Mouse (Mus musculus) mesoderm, embryonic 11.5 days (tissue): ENCODE results near the gene Ankrd63.
"Not testable (repeated sequence)": the region's sequence is repeated elsewhere in the genome, so short reads cannot be mapped to it uniquely, and the experiment has no call there.

Experiments used
- DNase-seq: peaks from one replicate; pipeline ENCODE4 v3.0.0-alpha.2; 2012; ENCODE audit warnings: low read depth, low spot score

The Ankrd63 gene

DNA sequence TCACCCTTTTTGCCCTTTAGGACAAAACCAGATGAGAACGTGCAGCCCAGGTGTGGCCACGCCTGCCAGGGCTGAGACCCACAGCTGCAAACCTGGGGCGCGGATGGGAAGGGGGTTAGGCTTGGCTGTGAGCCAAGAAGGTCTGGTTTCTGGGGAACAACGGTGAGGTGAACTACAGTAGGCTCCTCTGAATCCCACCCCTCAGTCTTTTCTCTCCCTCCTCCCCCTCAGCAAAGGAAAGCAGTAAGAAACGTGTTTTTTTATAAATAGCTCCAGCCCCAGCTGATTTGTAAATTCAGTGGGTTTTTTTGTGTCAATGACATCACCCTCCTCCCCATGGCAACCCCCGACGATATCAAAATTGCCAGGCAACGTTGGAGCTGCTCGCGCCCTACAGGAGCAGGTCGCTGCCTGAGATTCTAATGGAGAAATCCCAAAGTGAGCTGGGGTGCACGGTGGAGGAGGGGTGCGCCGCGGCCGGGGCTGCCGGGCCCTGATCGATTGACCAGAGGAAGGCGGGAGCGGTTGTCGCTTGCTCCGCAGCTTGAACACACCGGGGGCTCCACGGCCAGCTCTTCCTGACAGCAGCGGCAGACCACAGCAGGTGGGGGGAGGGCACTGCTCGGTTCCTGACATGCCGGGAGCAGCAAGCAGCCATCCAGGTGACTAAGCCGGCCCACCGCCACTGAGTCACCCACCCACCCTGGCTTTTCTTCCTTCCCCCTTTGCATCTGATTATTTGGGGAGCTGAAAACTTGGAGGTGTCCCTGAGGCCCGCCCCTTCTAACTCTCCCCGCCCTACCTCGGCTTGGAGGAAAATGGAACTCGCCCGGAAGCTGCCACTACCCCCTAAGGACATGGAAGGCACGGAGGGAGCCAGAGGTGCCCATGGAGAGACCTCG lies 40.6 kb downstream of the Ankrd63 start, which contains the start of gene Pak6:
Gene Pak6 (plus strand): TSS at position 402 of the 902 bp plus-strand sequence.
- peak; percentile 41 for DNase-seq

DNA sequence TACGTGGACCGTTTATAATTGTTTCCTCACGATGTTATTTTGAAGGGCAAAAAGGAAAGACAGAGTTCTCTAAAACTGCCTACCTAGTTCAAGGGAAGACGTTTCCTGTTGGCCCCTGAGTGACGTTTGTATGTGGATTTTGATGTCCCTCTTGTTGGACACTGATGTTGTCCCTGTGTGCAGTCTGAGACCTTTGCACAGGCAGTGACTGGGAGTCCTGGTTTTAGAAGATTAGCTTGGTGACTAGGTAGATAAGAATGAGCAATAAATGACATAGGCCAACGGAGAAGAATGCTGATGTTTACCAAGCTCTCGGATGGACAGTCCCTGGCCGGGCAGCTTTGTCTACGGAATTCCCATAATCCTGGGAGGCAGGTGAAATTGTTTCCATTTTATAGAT lies 41.9 kb downstream of the Ankrd63 start:
- no peak for DNase-seq

DNA sequence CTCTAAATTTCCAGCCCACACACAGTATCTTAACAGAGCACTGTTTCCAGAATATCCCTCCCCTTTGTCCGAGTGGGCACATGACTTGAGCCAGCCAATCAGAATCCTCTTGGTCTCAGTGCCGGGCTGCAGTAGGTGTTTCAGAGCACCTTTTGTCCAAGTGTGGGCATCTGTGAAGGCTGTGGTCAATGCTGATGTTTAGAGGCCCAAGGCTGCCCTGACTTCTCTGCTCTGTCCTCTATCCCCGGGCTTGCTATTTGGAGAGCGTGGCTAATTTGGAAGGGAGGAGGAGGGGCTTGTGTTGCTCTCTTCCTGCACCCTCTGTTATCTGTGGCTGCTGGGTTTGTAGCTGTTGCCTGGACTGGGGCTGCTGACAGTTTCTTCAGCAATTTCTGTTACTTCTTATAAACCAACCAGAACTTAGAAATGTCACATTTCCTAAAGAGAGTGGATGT lies 43.7 kb downstream of the Ankrd63 start:
- peak; percentile 63 for DNase-seq

DNA sequence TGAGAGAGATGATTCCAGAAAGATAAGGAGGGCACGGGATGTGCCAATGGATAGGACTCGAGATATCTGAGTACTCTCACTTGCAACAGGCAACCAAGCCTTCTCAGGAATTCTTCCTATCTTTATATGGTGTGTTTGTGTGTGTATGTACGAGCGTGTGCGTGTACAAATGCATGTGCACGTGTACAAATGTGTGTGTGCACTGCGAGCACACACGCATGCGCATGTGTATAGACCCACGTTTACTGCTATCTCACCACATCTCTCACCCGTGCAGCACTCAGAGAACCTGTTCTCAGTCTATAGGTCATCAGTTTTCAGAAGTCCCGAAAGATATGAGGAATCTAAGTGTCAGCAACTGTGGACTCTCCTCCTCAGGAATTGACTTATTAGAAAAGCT lies 44.3 kb downstream of the Ankrd63 start:
- no peak for DNase-seq

DNA sequence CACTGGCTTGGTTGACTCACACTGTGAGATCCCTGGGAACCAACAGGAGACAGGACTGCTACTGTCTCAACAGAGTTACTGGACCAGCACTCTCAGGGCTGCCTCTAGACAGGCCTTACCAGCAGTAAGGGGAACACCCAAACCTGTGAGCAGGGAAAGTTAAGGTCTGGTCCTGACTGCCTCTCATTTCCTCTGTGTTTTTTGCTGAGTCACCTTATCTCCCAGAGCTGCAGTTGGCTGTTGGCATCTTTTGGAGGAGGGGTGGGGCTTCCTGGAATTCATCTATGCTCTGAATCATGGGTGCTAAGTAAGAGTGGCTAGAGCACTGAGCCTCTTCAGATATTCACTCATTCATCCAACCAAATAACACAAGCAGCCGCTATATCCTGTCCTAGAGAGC lies 44.7 kb downstream of the Ankrd63 start:
- DNase-seq = no peak

DNA sequence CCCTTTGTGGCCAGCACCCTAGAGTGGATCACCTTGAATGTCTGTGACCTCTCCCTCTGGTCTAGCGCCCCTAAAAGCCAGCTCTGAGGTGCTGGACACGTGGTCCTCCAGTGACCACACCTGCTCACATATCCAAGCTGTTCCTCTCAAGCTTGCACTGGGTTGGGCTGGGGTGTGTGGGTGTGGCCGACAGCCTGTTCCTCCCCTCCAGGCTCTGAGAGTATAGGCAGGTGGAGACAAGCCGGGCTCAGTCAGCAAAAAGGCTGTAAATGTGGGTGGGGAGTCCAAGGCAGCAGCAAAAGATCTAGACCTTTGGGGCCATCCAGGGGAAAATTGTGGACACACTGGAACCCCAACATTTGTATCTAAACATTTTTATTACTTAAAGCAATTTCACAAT lies 45.3 kb downstream of the Ankrd63 start:
- no peak for DNase-seq

DNA sequence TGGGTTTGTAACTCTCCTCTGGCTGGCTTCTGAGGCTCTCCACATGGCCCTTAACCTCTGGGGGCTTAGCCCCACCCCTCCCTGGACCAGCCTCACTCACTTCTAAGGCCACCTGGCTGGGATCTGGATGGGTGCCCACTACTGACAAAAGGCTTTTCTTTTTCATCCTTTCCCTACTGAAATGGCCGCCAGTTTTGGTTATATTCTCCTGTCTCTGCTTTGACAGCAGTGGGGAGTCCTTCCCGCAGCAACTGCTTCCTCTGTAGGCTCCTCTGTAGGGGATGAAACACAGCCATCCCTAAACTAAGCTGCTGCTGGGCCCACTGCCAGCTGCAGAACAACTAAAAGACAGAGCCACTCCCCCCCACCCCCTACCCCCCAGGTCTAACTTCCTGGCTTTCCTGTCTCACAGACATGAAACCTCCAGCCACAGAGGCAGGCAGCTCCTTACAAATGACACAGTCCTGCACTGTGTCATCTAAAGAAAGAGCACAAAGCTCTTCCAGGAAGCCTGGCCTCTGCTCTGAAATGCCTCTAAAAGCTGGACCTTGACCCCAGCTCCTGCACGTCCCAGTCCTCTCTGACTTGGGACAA lies 47.0 kb downstream of the Ankrd63 start:
- DNase-seq = no peak

DNA sequence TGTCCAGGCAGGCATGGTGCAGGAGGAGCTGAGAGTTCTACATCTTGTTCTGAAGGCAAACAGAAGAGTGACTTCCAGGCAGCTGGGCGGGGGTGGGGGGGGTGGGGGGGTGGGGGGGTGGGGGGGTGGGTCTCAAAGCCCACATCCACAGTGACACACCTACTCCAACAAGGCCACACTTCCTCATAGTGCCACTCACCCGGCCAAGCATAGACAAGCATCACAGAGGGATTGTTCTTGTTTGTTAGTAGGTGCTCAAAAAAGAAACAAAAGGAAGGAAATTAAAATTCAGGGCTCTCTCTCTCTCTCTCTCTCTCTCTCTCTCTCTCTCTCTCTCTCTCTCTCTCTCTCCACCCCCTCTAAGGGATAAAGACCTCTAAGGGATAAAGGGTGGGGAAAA lies 53.1 kb downstream of the Ankrd63 start:
- DNase-seq = not testable (repeated sequence)
